Mouse (Mus musculus) lung, postnatal 0 days (tissue): ENCODE measurements around the gene Pdgfb.

Source experiments
- CTCF ChIP-seq: IDR thresholded peaks from 2 replicates; pipeline ENCODE4 v1.5.1; 2016; ENCODE audit warnings: antibody characterized with exemption, mild to moderate bottlenecking
- EP300 ChIP-seq: IDR thresholded peaks from 2 replicates; pipeline ENCODE4 v1.6.1; 2016; ENCODE audit warnings: antibody characterized with exemption, mild to moderate bottlenecking, control low read depth

DNA sequence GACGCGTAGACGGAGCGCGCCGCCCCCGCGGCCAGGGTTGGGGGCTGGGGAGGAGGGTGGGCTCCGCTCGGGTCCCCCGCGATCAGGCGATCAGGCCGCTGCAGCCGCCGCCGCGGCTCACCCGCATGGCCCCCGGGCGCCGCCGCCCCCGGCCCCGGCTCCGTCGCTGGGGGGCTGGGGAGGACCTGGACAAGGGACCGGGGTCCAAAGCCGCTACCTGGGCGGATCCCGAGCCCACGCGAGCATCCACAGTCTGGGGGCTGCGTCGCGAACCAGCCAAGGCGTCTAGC is 801 bp downstream of the Pdgfb start:
- no peak for TF ChIP-seq CTCF
- TF ChIP-seq EP300 = no peak
